Mouse (Mus musculus): Measurements from ENCODE around the gene Elk3. TPM values are rescaled to one million over a fixed set of nuclear protein-coding genes. Genes with fewer than 3 reads are reported as not detected.

Gene Elk3
- polyA plus RNA-seq, 1 experiment from 2014 or later: 65.2 TPM

DNA sequence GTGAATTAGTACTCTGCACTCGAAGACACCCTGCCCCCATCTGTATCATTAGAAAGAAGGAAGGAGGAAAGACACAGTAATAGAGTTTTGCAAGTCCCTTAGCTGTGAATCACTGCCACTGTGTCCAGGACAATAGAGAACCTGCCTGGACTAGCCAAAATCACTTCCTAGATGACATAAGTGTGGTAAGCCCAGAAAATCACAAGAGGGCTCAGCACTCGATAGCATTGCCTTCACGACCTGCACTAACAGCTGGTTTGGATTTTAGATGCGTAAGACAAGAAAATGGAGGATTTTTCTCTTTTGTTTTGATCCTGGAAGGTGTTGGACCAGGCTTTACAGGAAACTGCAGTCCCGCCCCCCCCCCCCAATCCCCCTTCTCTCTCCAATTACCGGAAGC is 6.0 kb upstream of the Elk3 start:
- TF ChIP-seq CTCF (IDR thresholded peaks at IDR 0.05): no peak
- DNase-seq (ENCODE audit: low read depth, low spot score) (no peak), ATAC-seq (no peak)
- H3K27me3 ChIP-seq: no peaks in the 10 kb centered on the region
- ChIA-PET POLR2A (no interaction called here), CTCF (no interaction called here)
- in situ Hi-C loops (cut with MboI; ENCODE audit: low pct_unique_long_range_greater_than_20kb): no loop called here

- no peak for ATAC-seq
- in situ Hi-C loops (cut with MboI; ENCODE audit: low pct_unique_long_range_greater_than_20kb): no loop called here
- no peak for TF ChIP-seq CTCF (IDR thresholded peaks at IDR 0.05)
- DNase-seq (ENCODE audit: low read depth, low spot score): no peak
- no peaks in the 10 kb centered on the region for H3K27me3 ChIP-seq
- POLR2A ChIA-PET: interaction anchor here (1.0 kb wide), 1 partner anchor 14 kb away, joined by 9 read pairs; no protein-coding TSS in a partner anchor
- CTCF ChIA-PET: no interaction called here
These were observed 641 bp upstream of the Elk3 start for GRCm38 (mm10) chr10:93311576-93311975.

GRCm38 (mm10) chr10:93309934-93310621 is 857 bp downstream of the Elk3 start:
- CTCF ChIA-PET: interaction anchor here (0.9 to 1.1 kb wide), 2 partner anchors 23 to 45 kb away, joined by 3 read pairs; no protein-coding TSS in a partner anchor
- in situ Hi-C loops (cut with MboI; ENCODE audit: low pct_unique_long_range_greater_than_20kb): no loop called here
- no peak for DNase-seq (ENCODE audit: low read depth, low spot score)

GRCm38 (mm10) chr10:93309131-93309933 is 1.6 kb downstream of the Elk3 start:
- in situ Hi-C loops (cut with MboI; ENCODE audit: low pct_unique_long_range_greater_than_20kb): no loop called here
- POLR2A ChIA-PET: interaction anchor here (0.6 to 0.9 kb wide), 3 partner anchors 17 to 121 kb away, joined by 3 to 4 read pairs (median 4); no protein-coding TSS in a partner anchor
- H3K27me3 ChIP-seq: no peaks in the 10 kb centered on the region

More at GRCm38 (mm10) chr10:93309934-93310621, 857 bp downstream of the Elk3 start:
- TF ChIP-seq CTCF (IDR thresholded peaks at IDR 0.05): no peak
- ATAC-seq: no peak
- POLR2A ChIA-PET: interaction anchor here (0.6 to 0.9 kb wide), 5 partner anchors 16 to 120 kb away, joined by 3 to 4 read pairs (median 3); no protein-coding TSS in a partner anchor
- no peaks in the 10 kb centered on the region for H3K27me3 ChIP-seq

DNA sequence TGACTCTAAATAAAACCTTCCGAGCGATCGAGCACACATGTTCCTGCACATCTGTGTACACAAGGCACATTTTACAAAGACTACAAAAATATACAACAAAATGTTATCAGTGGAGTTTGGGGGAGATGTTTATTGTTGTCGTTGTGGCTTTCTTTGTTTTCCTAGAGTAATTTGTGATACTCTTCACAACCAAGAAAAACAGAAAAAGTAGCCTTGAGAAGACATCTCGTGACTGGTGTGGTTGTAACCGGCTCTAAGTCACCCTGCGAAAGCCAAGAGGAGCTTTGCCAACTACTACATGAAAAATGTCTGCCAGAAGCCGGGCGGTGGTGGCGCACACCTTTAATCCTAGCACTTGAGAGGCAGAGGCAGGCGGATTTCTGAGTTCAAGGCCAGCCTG is 4.6 kb downstream of the Elk3 start:
- POLR2A ChIA-PET: no interaction called here
- no peak for DNase-seq (ENCODE audit: low read depth, low spot score)
- CTCF ChIA-PET: interaction anchor here (1.1 to 1.8 kb wide), 2 partner anchors 12 to 14 kb away, joined by 7 to 8 read pairs; no protein-coding TSS in a partner anchor
- no peak for ATAC-seq
- in situ Hi-C loops (cut with MboI; ENCODE audit: low pct_unique_long_range_greater_than_20kb): no loop called here
- TF ChIP-seq CTCF (IDR thresholded peaks at IDR 0.05): no peak
- H3K27me3 ChIP-seq: no peaks in the 10 kb centered on the region

More at GRCm38 (mm10) chr10:93309131-93309933, 1.6 kb downstream of the Elk3 start:
- ATAC-seq (no peak), DNase-seq (ENCODE audit: low read depth, low spot score) (no peak)
- CTCF ChIA-PET: interaction anchor here (0.7 to 1.3 kb wide), 5 partner anchors 17 to 48 kb away, joined by 3 read pairs; no protein-coding TSS in a partner anchor
- no peak for TF ChIP-seq CTCF (IDR thresholded peaks at IDR 0.05)

DNA sequence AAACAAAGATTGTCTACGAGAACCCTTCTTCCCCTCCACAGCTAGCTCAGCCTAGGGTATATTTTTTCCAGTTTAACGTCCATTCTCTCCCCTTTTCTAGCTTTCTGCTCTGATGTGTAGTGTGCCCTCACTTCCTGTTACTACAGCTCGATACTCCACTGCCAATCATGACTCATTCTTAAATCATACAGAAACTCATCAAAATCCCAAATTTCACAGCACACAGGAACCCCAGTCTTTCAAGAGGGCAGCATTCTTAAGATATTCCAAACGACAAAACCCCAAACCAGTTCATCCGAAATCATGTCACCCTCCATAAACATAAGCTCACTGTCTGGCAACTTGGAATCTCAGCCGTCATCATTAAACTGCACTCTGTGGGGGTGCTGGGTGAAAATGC is 5.0 kb downstream of the Elk3 start:
- TF ChIP-seq CTCF (IDR thresholded peaks at IDR 0.05): no peak
- no peaks in the 10 kb centered on the region for H3K27me3 ChIP-seq
- DNase-seq (ENCODE audit: low read depth, low spot score) (no peak), ATAC-seq (no peak)
- ChIA-PET POLR2A (interaction anchor here (0.7 kb wide), 1 partner anchor 15 kb away, joined by 4 read pairs; no protein-coding TSS in a partner anchor), CTCF (interaction anchor here (1.1 to 1.8 kb wide), 4 partner anchors 11 to 156 kb away, joined by 3 to 8 read pairs (median 6); no protein-coding TSS in a partner anchor)
- in situ Hi-C loops (cut with MboI; ENCODE audit: low pct_unique_long_range_greater_than_20kb): no loop called here

DNA sequence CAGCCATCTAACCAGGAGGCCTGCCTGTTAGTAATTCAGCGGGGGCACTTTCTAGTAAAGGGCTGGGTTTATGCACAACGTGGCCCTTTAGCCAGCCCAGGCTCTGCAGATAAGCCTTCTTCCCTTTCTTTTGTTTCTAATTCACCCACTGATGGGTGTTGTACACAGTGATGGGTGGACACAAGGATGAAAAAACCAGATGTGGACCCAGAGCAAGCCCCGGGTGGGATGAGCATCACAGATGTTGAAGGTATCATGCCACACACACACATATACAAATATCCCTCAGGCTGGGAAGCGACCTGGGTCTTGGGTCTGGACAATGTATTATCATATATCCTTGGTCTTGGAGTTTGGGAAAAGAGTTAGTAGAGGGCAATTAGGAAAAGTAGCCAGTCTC is 7.7 kb downstream of the Elk3 start:
- POLR2A ChIA-PET: no interaction called here
- TF ChIP-seq CTCF (IDR thresholded peaks at IDR 0.05): no peak
- H3K27me3 ChIP-seq: no peaks in the 10 kb centered on the region
- CTCF ChIA-PET: interaction anchor here (1.3 kb wide), 1 partner anchor 10 kb away, joined by 8 read pairs; no protein-coding TSS in a partner anchor
- DNase-seq (ENCODE audit: low read depth, low spot score) (no peak), ATAC-seq (no peak)
- in situ Hi-C loops (cut with MboI; ENCODE audit: low pct_unique_long_range_greater_than_20kb): no loop called here

- in situ Hi-C loops (cut with MboI; ENCODE audit: low pct_unique_long_range_greater_than_20kb): no loop called here
- ChIA-PET CTCF (no interaction called here), POLR2A (no interaction called here)
- ATAC-seq (no peak), DNase-seq (ENCODE audit: low read depth, low spot score) (no peak)
- H3K27me3 ChIP-seq: no peaks in the 10 kb centered on the region
- TF ChIP-seq CTCF (IDR thresholded peaks at IDR 0.05): no peak
These were observed 9.1 kb downstream of the Elk3 start for GRCm38 (mm10) chr10:93301831-93302230.

- in situ Hi-C loops (cut with MboI; ENCODE audit: low pct_unique_long_range_greater_than_20kb): loop anchor here (5.0 to 10.0 kb wide), 4 partner anchors 69 to 257 kb away; no protein-coding TSS in a partner anchor
- ATAC-seq: no peak
- POLR2A ChIA-PET: no interaction called here
- no peaks in the 10 kb centered on the region for H3K27me3 ChIP-seq
- no peak for TF ChIP-seq CTCF (IDR thresholded peaks at IDR 0.05)
- CTCF ChIA-PET: no interaction called here
- no peak for DNase-seq (ENCODE audit: low read depth, low spot score)
These were observed 12.7 kb downstream of the Elk3 start for GRCm38 (mm10) chr10:93298208-93298607.

GRCm38 (mm10) chr10:93297774-93298173 is 13.2 kb downstream of the Elk3 start:
- POLR2A ChIA-PET: no interaction called here
- CTCF ChIA-PET: no interaction called here
- H3K27me3 ChIP-seq: no peaks in the 10 kb centered on the region
- in situ Hi-C loops (cut with MboI; ENCODE audit: low pct_unique_long_range_greater_than_20kb): loop anchor here (5.0 to 10.0 kb wide), 4 partner anchors 70 to 257 kb away; no protein-coding TSS in a partner anchor
- no peak for TF ChIP-seq CTCF (IDR thresholded peaks at IDR 0.05)
- ATAC-seq (no peak), DNase-seq (ENCODE audit: low read depth, low spot score) (no peak)

Measured in Patski (cell line).